In genomic region chr1:126929666-126930065, GRCm38 (mm10) we compare ENCODE assay signal across 9 mouse cellular contexts.
DNase-seq lines count a peak whose midpoint lies in the region; ATAC-seq and TF ChIP-seq lines count a peak whose summit lies in the region.
"Had no signal": no experiment of that assay in that cellular context is flagged by ENCODE, and none has a peak within 500 bp of the region (broad histone marks: within the 10 kb centered on the region; RNA-seq: fewer than 3 reads in every experiment).

No protein-coding gene starts in this region.

- H3K4me3 ChIP-seq in liver, adult 2 months (ENCODE audit: insufficient read depth, low read depth, low read length), result no peak overlapping the region
- no peak overlapping the region for H3K4me3 ChIP-seq in layer of hippocampus, adult 2 months
- H3K4me3 ChIP-seq: myocyte had no signal

- DNase-seq in cerebellum, postnatal 14 days, result peak; percentile 73 to 77
- no peak for DNase-seq in cerebellum, adult 9-11 months
- peak; percentile 12 for DNase-seq in liver, adult 2 months (ENCODE audit: extremely low read depth, low read depth, low spot score)
- DNase-seq in liver (no peak), MN1 (ENCODE audit: low spot score) (peak; percentile 21)
- DNase-seq in layer of hippocampus, adult 2 months (ENCODE audit: low spot score in 2 of 2), result peak; percentile 18 to 67
- DNase-seq in urinary bladder, postnatal 36 days (ENCODE audit: low spot score in 2 of 2), result no peak

- no peaks in the 10 kb centered on the region for H3K4me1 ChIP-seq in liver, adult 2 months (ENCODE audit: control insufficient read depth, insufficient read depth, low read length)

- TF ChIP-seq CTCF in liver, adult 2 months (IDR thresholded peaks at IDR 0.05; ENCODE audit: low read depth, low read length), result peak; percentile 45
- TF ChIP-seq CTCF in layer of hippocampus, adult 2 months (conservative IDR thresholded peaks at IDR 0.05), result peak; percentile 88

- WGBS in liver, adult 2 months, result 68% methylated on average over 4 of the region's 4 CpGs

- ATAC-seq in megakaryocyte, adult 5-6 weeks (ENCODE audit: poor library complexity, severe bottlenecking), result no peak

- no peak overlapping the region for H3K27ac ChIP-seq in liver, adult 2 months (replicated peaks; ENCODE audit: insufficient read depth, low read depth, low read length)
- no peak overlapping the region for H3K27ac ChIP-seq in layer of hippocampus, adult 2 months

- no peak for TF ChIP-seq POLR2A in liver, adult 2 months (IDR thresholded peaks at IDR 0.05; ENCODE audit: extremely low read depth, insufficient read depth, low read length)

- no peaks in the 10 kb centered on the region for H3K36me3 ChIP-seq in liver, adult 2 months (ENCODE audit: control insufficient read depth, insufficient read depth, low read length)

- no peaks in the 10 kb centered on the region for H3K79me2 ChIP-seq in liver, adult 2 months (ENCODE audit: control insufficient read depth, insufficient read depth, low read length)

- no peak overlapping the region for H3K9ac ChIP-seq in liver, adult 2 months (ENCODE audit: low read depth, low read length)

- no peaks in the 10 kb centered on the region for H3K27me3 ChIP-seq in liver, adult 2 months (ENCODE audit: control insufficient read depth, insufficient read depth, low read length)

Comparison
In these comparisons a context has a peak if more than half of its experiments do, and no peak if none do; other contexts are left out.
1. DNase-seq: peak in cerebellum, postnatal 14 days (2 of 2), liver, adult 2 months (single experiment), MN1 (single experiment) and layer of hippocampus, adult 2 months (2 of 2); none in cerebellum, adult 9-11 months (single experiment), liver (single experiment) and urinary bladder, postnatal 36 days (0 of 2).